Mouse (Mus musculus): ENCODE measurements around the gene Tmem104.

- TF ChIP-seq TAL1 (IDR thresholded peaks at IDR 0.05; ENCODE audit: low read length), result no peak
- TF ChIP-seq GATA1 (IDR thresholded peaks at IDR 0.05; ENCODE audit: low read length), result no peak
These were observed 25.6 kb upstream of the Tmem104 start for GRCm38 (mm10) chr11:115161578-115162204.

Data from erythroblast, embryonic 14.5 days (primary cell).